Mouse (Mus musculus): Measurements from ENCODE around the gene Zfp280b. TPM values are rescaled to one million over a fixed set of nuclear protein-coding genes. Genes with fewer than 3 reads are reported as not detected.

Gene Zfp280b
- total and polyA plus RNA-seq, 2 experiments from 2014 or later = 9.1 to 12.5 TPM

DNA sequence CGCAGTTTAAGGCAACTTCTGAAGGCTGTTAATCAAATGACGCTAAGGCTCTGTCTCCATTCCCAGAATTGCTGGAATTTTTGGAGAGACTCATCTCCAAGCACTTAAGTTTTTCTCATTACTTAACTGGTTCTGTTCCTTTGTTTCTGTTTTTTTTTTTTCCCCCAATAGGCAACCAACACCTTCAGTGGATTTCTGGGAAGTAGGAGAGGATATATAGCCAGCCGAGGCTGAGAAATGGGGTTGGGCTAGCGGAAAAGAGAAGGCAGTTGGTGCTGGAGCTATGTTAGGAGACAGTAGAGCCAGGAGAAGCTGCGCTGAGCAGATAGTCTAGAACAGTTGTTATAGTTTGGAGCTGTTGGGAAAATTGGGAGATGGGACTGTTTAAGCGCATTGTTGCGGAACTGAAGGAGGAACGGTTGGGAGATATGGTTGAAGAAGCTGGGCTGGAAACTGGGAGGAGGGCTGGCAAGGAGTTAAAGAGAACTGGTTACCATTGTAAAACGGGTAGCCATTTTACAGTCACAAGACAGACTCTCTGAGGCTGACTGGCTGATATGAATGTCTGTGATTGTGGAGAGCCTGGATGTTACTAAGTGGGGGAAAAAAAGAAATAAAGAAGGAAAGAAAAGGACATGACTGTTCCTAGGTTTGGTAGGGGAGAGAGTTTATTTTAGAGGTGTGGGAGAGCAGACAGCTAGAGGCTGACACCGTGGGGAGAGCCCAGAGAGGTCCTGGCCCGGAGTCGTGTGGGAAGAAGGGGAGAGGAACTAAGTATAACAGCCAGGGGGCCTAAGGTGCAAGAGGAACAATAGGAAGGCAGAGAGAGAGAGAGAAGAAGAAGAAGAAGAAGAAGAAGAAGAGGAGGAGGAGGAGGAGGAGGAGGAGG is 5.1 kb upstream of the Zfp280b start:
- H3K4me3 ChIP-seq (ENCODE audit: low read depth, low read length) = no peak overlapping the region
- ATAC-seq (ENCODE audit: low FRiP score) (no peak), DNase-seq (ENCODE audit: low spot score) (no peak)
- H3K4me1 ChIP-seq (ENCODE audit: insufficient read depth, low read length) = no peaks in the 10 kb centered on the region
- H3K9ac ChIP-seq (replicated peaks; ENCODE audit: low read length, poor library complexity, severe bottlenecking) = no peak overlapping the region
- no peak for TF ChIP-seq CTCF (IDR thresholded peaks at IDR 0.05)
- WGBS = 72% methylated on average over 11 of the region's 12 CpGs
- no peak overlapping the region for H3K27ac ChIP-seq (ENCODE audit: low read depth, low read length)
- no peaks in the 10 kb centered on the region for H3K27me3 ChIP-seq (ENCODE audit: insufficient read depth, low read length)
- H3K36me3 ChIP-seq (ENCODE audit: insufficient read depth, low read length) = no peaks in the 10 kb centered on the region
- no peaks in the 10 kb centered on the region for H3K9me3 ChIP-seq (ENCODE audit: low read length)
- no peak overlapping the region for H3K4me2 ChIP-seq (ENCODE audit: low read depth, low read length, poor library complexity, severe bottlenecking)

DNA sequence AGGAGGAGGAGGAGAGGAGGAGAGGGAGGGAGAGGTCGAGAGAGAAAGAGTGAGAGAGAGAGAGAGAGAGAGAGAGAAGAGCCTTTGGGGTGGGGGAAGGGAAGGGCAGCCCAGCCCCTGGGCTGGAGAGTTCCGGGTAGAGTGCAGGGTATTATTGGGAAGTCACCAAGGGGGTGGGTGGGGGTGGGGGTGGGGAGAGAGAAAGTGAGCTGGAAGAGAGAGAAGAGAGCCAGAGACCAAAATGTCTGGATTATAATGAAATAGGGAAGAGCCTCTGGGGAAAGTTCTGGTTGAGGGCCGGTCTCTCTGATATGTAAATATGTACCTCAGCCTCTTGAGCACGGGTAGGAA is 4.5 kb upstream of the Zfp280b start:
- Histone ChIP-seq H3K27ac (ENCODE audit: low read depth, low read length) (no peak overlapping the region), H3K27me3 (ENCODE audit: insufficient read depth, low read length) (no peaks in the 10 kb centered on the region), H3K36me3 (ENCODE audit: insufficient read depth, low read length) (no peaks in the 10 kb centered on the region), H3K4me1 (ENCODE audit: insufficient read depth, low read length) (no peaks in the 10 kb centered on the region), H3K4me3 (ENCODE audit: low read depth, low read length) (no peak overlapping the region), H3K4me2 (ENCODE audit: low read depth, low read length, poor library complexity, severe bottlenecking) (no peak overlapping the region), H3K9me3 (ENCODE audit: low read length) (no peaks in the 10 kb centered on the region), H3K9ac (replicated peaks; ENCODE audit: low read length, poor library complexity, severe bottlenecking) (no peak overlapping the region)
- ATAC-seq (ENCODE audit: low FRiP score) = no peak
- 28% methylated on average over 4 of the region's 4 CpGs for WGBS
- TF ChIP-seq CTCF (IDR thresholded peaks at IDR 0.05) = no peak
- no peak for DNase-seq (ENCODE audit: low spot score)

DNA sequence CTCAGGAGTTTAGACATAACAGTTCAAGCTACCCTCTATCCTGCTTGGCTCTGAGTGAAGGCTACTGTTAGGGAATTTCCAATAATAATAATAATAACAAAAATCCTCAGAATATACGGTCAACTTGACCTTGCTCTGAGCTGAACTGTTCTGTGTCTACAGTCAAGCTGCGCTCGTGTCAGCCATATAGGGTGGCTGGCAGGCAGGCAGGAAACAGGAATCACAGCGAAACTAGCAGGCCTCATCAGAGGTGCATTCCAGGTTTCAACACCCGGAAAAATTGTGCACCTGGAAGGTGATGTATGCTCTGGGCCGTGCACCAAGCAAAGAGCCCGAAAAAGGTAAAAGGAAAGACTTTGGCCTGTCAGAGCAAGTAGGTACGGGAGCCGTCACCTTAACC is 4.1 kb upstream of the Zfp280b start:
- DNase-seq (ENCODE audit: low spot score) (no peak), ATAC-seq (ENCODE audit: low FRiP score) (no peak)
- Histone ChIP-seq H3K4me1 (ENCODE audit: insufficient read depth, low read length) (no peaks in the 10 kb centered on the region), H3K4me2 (ENCODE audit: low read depth, low read length, poor library complexity, severe bottlenecking) (no peak overlapping the region), H3K9ac (replicated peaks; ENCODE audit: low read length, poor library complexity, severe bottlenecking) (no peak overlapping the region), H3K27me3 (ENCODE audit: insufficient read depth, low read length) (no peaks in the 10 kb centered on the region), H3K36me3 (ENCODE audit: insufficient read depth, low read length) (no peaks in the 10 kb centered on the region), H3K9me3 (ENCODE audit: low read length) (no peaks in the 10 kb centered on the region), H3K4me3 (ENCODE audit: low read depth, low read length) (no peak overlapping the region), H3K27ac (ENCODE audit: low read depth, low read length) (no peak overlapping the region)
- TF ChIP-seq CTCF (IDR thresholded peaks at IDR 0.05) = no peak
- 80% methylated on average over 9 of the region's 9 CpGs for WGBS

DNA sequence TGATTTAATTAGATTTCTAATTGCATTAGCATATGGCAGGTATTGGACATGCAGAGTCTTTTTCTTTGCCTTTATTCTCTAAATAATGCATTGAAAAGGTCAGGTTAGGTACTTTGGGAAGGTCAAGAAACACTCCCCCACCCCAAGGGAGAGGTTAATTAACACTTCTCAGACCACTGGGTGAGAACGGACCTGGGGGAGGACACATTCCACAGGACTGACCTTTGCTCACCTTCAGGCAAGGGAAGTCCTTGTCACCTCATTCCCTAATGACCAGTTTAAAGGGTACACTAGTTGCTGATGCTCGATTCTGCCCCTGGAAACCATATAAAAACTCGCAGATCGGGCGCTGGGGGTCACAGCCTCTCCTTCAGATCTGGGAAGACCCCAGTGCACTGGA is 3.2 kb upstream of the Zfp280b start:
- DNase-seq (ENCODE audit: low spot score) (no peak), ATAC-seq (ENCODE audit: low FRiP score) (no peak)
- H3K4me2 ChIP-seq (ENCODE audit: low read depth, low read length, poor library complexity, severe bottlenecking) = no peak overlapping the region

DNA sequence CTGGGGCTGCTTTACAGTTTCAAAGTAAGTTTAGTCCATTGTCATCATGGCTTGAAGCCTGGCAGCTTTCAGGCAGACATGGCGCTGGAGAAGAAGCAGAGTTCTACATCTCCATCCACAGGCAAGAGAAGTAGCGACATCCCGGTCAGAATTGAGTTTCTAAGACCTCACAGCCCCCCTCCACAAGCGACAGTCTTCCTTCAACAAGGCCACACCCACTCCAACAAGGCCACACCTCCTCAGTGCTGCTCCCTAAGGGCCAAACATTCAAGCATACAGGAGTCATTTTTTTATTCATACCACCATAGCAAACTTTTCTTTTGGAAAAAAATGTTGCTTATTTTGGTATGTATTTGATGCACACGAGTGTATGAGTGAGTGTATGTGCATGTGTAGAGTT is 2.0 kb upstream of the Zfp280b start:
- H3K4me3 ChIP-seq (ENCODE audit: low read depth, low read length) = no peak overlapping the region
- DNase-seq (ENCODE audit: low spot score) (no peak), ATAC-seq (ENCODE audit: low FRiP score) (no peak)
- no peak overlapping the region for H3K27ac ChIP-seq (ENCODE audit: low read depth, low read length)
- H3K4me2 ChIP-seq (ENCODE audit: low read depth, low read length, poor library complexity, severe bottlenecking) = no peak overlapping the region
- no peaks in the 10 kb centered on the region for H3K9me3 ChIP-seq (ENCODE audit: low read length)
- H3K4me1 ChIP-seq (ENCODE audit: insufficient read depth, low read length) = no peaks in the 10 kb centered on the region
- 71% methylated on average over 5 of the region's 5 CpGs for WGBS
- H3K36me3 ChIP-seq (ENCODE audit: insufficient read depth, low read length) = 0 out of 2 replicates have a peak, but pooled peaks cover 3% of the 10 kb centered on the region
- no peak for TF ChIP-seq CTCF (IDR thresholded peaks at IDR 0.05)
- no peaks in the 10 kb centered on the region for H3K27me3 ChIP-seq (ENCODE audit: insufficient read depth, low read length)
- no peak overlapping the region for H3K9ac ChIP-seq (replicated peaks; ENCODE audit: low read length, poor library complexity, severe bottlenecking)

More for the DNA sequence above, 3.2 kb upstream of the Zfp280b start:
- TF ChIP-seq CTCF (IDR thresholded peaks at IDR 0.05) = no peak
- Histone ChIP-seq H3K9ac (replicated peaks; ENCODE audit: low read length, poor library complexity, severe bottlenecking) (no peak overlapping the region), H3K27ac (ENCODE audit: low read depth, low read length) (no peak overlapping the region), H3K36me3 (ENCODE audit: insufficient read depth, low read length) (no peaks in the 10 kb centered on the region), H3K27me3 (ENCODE audit: insufficient read depth, low read length) (no peaks in the 10 kb centered on the region), H3K9me3 (ENCODE audit: low read length) (no peaks in the 10 kb centered on the region), H3K4me1 (ENCODE audit: insufficient read depth, low read length) (no peaks in the 10 kb centered on the region), H3K4me3 (ENCODE audit: low read depth, low read length) (no peak overlapping the region)
- WGBS = 62% methylated on average over 5 of the region's 5 CpGs

All from midbrain, postnatal 0 days (tissue).